Mouse (Mus musculus) ZHBTc4 (cell line): ENCODE results near the gene Mkln1.

Source experiments
- DNase-seq: peaks from one replicate; pipeline ENCODE4 v3.0.0-alpha.2; 2011; ENCODE audit warnings: low read depth, low spot score

The Mkln1 gene

GRCm38 (mm10) chr6:31398431-31399205 lies at the start of gene Mkln1:
Gene Mkln1 (plus strand): TSS chr6:31398735.
- peak; percentile 88 for DNase-seq

- DNase-seq: no peak
These were observed 41.9 kb upstream of the Mkln1 start for GRCm38 (mm10) chr6:31356444-31357191.

- no peak for DNase-seq
These were observed 41.2 kb upstream of the Mkln1 start for GRCm38 (mm10) chr6:31357286-31357685.

GRCm38 (mm10) chr6:31362617-31363016 lies 35.9 kb upstream of the Mkln1 start:
- DNase-seq: no peak

DNA sequence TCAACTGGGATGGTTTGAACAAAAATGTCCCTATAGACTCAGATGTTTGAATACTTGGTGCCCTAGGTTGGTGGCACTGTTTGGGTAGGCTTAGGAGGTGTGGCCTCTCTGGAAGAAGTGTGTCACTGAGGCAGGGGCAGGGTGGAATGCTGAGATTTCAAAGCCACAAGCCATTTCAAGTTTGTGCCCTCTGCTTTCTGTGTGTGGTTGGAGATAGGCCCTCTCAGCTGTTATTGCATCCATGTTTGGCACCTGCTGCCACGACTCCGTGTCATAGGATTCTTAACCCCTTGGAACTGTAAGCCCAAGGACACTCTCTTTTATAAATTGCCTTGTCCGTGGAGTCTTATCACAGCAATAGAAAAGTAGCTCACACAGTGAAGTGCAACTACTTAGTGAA lies 34.1 kb upstream of the Mkln1 start:
- DNase-seq: no peak

- no peak for DNase-seq
These were observed 30.6 kb upstream of the Mkln1 start for GRCm38 (mm10) chr6:31367947-31368346.

DNA sequence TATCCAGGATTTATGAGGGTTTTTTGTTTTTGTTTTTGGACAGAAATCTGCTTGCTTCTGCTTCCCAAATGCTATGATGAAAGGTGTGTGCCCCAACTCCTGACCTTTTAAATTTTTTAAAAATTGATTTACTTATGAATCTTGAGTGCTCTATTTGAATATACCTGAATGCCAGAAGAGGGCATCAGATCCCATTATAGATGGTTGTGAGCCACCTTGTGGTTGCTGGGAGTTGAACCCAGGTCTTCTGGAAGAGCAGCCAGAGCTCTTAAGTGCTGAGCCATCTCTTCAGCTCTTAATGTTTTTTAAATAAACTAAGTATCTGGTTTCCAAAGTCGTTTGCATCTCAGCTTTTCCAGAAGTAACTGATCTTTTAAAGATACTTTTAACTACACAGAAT lies 30.0 kb upstream of the Mkln1 start:
- DNase-seq: no peak

- peak; percentile 88 for DNase-seq
These were observed 28.7 kb upstream of the Mkln1 start for GRCm38 (mm10) chr6:31369875-31370274.

DNA sequence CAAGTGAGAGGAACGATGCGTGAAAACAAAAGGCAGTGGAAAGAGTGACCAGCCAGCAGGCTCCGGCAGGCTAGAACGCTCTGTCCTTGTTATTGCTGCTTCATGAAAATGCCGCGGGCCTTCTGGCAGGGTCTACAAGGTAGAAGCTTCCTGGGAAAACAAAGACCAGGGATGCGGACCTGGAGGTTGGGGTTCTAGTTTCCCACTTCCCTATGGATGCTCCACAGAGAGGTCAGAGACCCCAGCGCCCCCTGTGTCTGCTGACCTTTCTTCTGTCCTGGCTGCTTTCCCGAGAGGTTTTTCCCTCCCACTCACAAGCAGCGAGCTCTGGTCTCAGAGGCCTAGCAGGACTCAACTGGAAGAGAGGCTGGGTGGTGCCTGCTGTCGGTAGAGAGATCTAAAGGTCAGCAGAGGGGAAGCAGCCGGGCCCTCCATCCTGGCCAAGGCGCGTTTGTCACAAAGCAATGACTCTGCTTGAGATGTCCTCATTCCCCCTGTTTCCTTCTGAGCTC lies 27.9 kb upstream of the Mkln1 start:
- DNase-seq: peak; percentile 68

GRCm38 (mm10) chr6:31371140-31371539 lies 27.4 kb upstream of the Mkln1 start:
- DNase-seq: peak; percentile 91

DNA sequence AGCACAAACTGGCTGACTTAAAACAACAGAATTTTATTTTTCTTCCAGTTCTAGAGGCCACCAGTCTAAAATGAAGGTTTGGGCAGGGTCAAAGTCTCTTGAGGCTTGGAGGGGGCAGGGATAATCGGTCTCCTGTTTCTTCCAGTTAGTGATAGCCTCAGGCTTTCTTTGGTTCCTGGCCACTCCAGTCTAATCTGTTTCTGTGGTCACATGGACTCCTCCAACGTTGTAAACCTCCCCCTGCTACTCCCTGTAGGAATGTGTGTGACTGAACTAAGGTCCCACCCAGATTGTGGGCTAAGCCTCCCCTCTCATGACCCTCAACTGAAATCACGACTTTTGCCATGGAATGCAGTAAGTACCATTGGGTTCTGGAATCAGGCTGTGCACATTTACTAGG lies 25.9 kb upstream of the Mkln1 start:
- peak; percentile 94 for DNase-seq

DNA sequence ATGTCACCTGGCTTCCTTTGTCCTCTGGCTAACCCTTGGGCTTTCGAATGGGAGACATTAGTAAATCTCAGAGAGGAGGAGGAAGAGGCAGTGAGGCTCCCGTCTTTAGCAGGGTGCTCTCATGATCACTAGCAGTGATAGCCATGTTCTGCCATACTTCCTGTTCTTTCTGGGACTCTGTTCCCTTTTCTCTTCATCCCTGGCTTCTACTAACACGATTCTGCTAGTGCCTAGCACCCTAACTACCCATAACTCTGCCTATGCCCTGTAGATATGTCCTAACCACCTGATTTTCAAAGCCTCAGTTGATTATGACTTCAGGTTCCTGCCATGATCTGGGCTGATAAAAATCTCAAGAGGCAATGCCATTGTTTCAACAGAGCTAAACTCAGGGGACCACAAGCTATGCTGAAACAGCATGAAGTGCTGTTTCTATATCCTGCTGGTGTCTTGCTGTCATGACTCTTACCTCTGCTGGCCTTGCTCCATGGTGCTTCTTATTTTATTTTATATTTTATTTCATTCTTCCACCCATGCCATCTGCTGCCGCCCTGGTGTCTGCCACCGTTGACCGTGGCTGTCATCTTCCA lies 25.4 kb upstream of the Mkln1 start:
- DNase-seq: no peak

- DNase-seq: peak; percentile 51
These were observed 15.5 kb upstream of the Mkln1 start for GRCm38 (mm10) chr6:31382989-31383388.

DNA sequence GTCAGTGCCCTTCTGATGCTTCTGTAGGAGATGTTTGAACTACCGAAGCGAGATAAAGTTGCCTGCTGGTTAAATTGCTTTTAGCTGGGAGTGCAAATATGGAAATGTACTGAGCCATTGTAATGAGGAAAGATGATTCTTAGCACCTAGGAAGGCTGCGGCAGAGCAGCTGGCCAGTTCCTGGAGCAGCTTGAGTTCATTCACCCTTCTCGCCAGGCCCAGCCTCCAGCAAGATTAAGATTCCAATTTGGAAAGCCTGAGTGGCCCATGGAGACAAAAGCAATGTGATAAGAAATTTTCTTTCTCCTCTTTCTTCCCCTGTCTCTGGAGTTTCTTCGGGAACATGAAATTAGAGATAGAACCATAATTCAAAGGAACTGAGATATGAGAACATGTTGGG lies 13.7 kb upstream of the Mkln1 start:
- DNase-seq: no peak

DNA sequence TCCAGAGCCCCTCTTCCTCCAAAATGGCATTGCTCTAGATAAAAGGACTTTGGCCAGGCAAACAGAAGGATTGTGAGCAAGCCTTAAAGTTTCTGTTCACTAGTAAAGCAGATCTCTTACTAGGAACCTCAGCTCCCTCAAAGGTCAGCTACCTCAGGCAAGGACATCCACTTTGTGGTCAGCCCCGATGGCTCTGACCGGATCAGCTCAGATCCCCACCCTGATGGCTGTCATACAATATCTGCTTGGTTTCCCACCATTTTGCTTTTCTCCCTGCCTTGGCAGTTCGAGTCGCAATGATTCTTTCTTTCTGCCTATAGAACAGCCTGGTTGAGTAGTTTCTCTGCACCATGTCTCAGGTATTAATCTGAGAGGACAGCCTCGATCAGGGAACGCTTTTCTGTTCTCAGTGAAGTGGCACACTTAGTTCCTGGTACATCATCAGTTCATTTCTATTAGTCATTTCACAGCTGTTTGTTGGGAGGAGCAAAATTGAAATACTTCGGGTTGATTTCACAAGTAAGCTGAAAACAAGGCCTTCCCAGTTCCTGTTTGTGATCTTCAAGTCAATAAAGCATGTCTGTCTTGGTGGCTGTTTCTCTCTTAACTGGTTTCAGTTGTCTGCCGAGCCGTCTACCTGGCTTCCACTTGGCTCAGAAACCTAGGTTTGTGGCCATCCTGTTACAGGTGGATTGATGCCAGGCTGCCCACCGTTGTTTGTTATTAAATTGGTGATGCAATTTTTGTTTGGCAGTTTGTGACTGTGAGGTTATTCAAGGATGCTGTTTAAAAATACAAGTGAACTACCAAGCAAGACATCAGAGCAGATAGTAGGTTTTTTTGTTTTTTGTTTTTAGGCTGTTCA lies 13.0 kb upstream of the Mkln1 start:
- no peak for DNase-seq

DNA sequence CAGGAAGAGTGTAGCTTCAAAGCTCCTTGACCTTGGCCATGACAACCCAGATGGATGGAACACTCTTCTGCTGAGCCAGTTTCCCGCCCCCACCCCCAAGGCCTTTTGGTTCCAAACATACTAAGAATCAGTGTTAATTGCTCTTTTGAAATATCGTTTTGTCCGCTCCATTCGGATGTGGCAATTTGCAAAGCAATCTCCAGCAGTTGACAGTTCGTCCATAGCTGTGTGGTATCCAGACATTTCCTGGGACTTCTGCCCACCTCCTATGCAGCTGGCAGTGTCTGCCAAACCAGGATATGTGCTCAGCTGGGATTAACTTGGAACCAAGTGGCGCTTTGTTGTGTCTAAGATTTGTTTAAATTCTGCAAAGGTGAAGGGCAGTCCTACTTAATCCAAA lies 8.8 kb upstream of the Mkln1 start:
- no peak for DNase-seq

DNA sequence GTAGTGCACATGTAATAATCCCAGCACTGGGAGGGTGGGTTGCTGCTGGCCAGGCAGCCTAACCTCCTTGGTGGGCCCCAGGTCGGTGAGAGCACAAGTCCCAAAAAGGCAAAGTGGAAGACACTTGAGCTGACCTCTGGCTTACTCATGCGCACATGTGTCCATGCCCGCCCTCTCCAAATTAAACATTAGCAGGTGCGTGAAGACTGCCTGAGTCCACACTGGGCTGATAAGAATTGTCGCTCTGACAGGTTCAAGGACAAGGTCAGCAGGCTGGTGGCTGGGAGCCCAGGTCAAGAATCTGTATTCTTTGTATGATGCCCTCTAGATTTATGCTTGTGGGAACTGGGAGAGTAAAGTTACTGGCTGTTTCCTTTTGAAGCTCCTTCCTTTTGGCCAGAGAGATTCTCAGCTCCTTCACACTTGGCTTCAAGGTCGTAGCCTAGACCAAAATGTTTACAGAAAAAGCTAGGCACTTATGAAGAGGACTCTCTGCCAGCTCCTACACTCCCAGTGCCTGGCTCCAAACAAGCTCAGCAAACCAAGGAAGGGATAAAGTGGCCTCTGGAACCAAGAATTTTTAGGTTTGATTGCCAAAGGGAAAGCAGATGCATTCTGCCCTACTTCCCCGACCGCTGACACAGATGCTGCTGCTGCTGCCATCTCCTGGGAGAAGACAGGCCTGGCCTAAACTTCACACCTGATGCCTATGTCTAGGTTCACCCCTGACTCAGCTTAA lies 8.1 kb upstream of the Mkln1 start:
- peak; percentile 66 for DNase-seq

GRCm38 (mm10) chr6:31392871-31393270 lies 5.7 kb upstream of the Mkln1 start:
- DNase-seq: no peak

DNA sequence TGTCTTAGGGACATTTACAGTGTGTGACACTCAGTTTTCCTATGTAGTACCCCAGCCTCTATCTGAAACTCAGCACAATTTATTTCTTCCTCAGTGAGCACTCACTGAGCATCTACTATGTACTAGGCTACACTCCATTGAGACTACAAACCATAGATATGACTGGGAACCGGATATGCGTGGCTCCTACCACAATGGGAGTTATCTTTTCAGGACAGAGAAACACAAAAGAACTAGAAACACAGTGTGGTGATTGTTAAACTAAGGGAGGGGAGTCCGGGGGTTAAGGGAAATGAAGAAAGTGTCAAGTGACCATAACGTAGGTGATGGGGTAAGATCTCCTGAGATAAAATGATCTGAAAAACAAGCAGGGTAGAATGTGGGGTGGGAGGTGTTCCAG lies 2.4 kb upstream of the Mkln1 start:
- DNase-seq: no peak

DNA sequence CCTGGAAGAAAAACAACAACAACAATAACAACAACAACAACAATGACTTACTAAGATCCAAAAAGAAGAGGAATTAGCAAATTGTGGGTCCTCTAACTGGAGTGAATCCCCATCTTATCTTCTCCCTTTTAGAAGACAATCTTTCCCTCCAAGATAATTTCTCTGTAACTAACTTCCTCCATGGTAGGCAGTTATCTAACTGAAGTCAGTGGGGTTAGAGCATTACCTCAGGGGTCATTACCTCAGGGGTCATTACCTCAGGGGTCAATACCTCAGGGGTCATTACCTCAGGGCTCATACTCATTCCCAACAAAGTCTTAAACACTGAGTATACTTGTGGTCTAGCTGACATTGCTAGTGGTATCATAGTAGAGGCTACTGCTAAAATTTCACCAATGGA lies 1.2 kb upstream of the Mkln1 start:
- no peak for DNase-seq
